Comparison of ENCODE assay signal across 14 mouse cellular contexts in the genomic region with DNA sequence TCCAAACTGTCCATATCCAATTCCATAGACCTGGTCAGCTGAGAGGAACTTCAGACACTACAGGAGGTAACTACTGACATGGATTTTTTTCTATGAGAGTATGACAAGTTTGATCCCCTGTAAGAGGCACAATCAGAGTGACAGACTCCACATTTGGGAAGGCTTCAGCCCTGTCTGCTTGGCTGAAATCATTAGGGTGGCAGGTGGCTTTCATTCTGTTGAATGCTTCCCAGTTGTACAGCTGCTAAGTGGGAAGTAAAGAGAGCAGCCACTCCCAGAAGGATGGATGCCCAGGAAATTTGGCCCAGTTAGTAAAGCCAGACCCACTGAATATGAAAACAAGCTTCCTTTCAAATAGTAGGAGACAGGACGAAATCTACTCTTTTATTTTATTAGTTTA.
DNase-seq lines count a peak whose midpoint lies in the region; ATAC-seq lines count a peak whose summit lies in the region.
"Had no signal": no experiment of that assay in that cellular context is flagged by ENCODE, and none has a peak within 500 bp of the region (broad histone marks: within the 10 kb centered on the region; RNA-seq: fewer than 3 reads in every experiment).

No protein-coding gene starts in this region.

- no peak overlapping the region for H3K9ac ChIP-seq in hindbrain, embryonic 16.5 days (ENCODE audit: low read depth, low read length)
- no peak overlapping the region for H3K9ac ChIP-seq in hindbrain, embryonic 12.5 days
- H3K9ac ChIP-seq: heart, embryonic 12.5 days; limb, embryonic 13.5 days had no signal

- H3K4me3 ChIP-seq in hindbrain, embryonic 16.5 days (ENCODE audit: low read length): no peak overlapping the region
- no peak overlapping the region for H3K4me3 ChIP-seq in hindbrain, embryonic 12.5 days
- no peak overlapping the region for H3K4me3 ChIP-seq in limb, embryonic 10.5 days
- H3K4me3 ChIP-seq: heart, embryonic 12.5 days; limb, embryonic 13.5 days; megakaryocyte, embryonic 14.5 days; myocyte had no signal

- 76% methylated on average over 1 of the region's 1 CpGs for WGBS in hindbrain, embryonic 16.5 days
- 93% methylated on average over 1 of the region's 1 CpGs for WGBS in hindbrain, embryonic 12.5 days
- 83% methylated on average over 1 of the region's 1 CpGs for WGBS in limb, embryonic 10.5 days

- DNase-seq in cerebellum, postnatal 14 days: peak; percentile 81 to 89
- DNase-seq in cerebellum, adult 8-10 months: no peak
- DNase-seq in layer of hippocampus, adult 11-12 months (ENCODE audit: low spot score): peak; percentile 75
- peak; percentile 16 for DNase-seq in right cerebral cortex, postnatal 25 days
- no peak for DNase-seq in limb, embryonic 10.5 days (ENCODE audit: low spot score)
- DNase-seq in spleen, postnatal 10 days (ENCODE audit: low spot score in 2 of 2): no peak
- DNase-seq: kidney, postnatal 36 days; lung, adult 2 months had no signal

- peak; percentile 87 for ATAC-seq in hindbrain, embryonic 16.5 days
- ATAC-seq in hindbrain, embryonic 12.5 days (ENCODE audit: low FRiP score): no peak

- no peaks in the 10 kb centered on the region for H3K36me3 ChIP-seq in hindbrain, embryonic 16.5 days (ENCODE audit: control insufficient read depth, insufficient read depth, low read length)
- no peaks in the 10 kb centered on the region for H3K36me3 ChIP-seq in hindbrain, embryonic 12.5 days
- no peaks in the 10 kb centered on the region for H3K36me3 ChIP-seq in limb, embryonic 10.5 days
- H3K36me3 ChIP-seq: heart, embryonic 12.5 days; limb, embryonic 13.5 days had no signal

- no peaks in the 10 kb centered on the region for H3K4me1 ChIP-seq in hindbrain, embryonic 16.5 days (ENCODE audit: control insufficient read depth, insufficient read depth, low read depth, low read length)
- H3K4me1 ChIP-seq in hindbrain, embryonic 12.5 days: no peaks in the 10 kb centered on the region
- peaks cover 34% of the 10 kb centered on the region for H3K4me1 ChIP-seq in limb, embryonic 10.5 days
- H3K4me1 ChIP-seq: megakaryocyte, embryonic 14.5 days had no signal

- H3K27ac ChIP-seq in hindbrain, embryonic 16.5 days (ENCODE audit: low read depth, low read length): no peak overlapping the region
- H3K27ac ChIP-seq in hindbrain, embryonic 12.5 days: no peak overlapping the region
- no peak overlapping the region for H3K27ac ChIP-seq in limb, embryonic 10.5 days
- H3K27ac ChIP-seq: limb, embryonic 13.5 days had no signal

- no peak overlapping the region for H3K4me2 ChIP-seq in hindbrain, embryonic 16.5 days (ENCODE audit: low read length)
- H3K4me2 ChIP-seq in hindbrain, embryonic 12.5 days (replicated peaks): no peak overlapping the region
- H3K4me2 ChIP-seq: heart, embryonic 12.5 days; limb, embryonic 13.5 days had no signal

- no peaks in the 10 kb centered on the region for H3K27me3 ChIP-seq in hindbrain, embryonic 16.5 days (replicated peaks; ENCODE audit: control insufficient read depth, insufficient read depth, low read length)
- no peaks in the 10 kb centered on the region for H3K27me3 ChIP-seq in hindbrain, embryonic 12.5 days
- no peaks in the 10 kb centered on the region for H3K27me3 ChIP-seq in limb, embryonic 10.5 days (ENCODE audit: low read depth, poor library complexity, severe bottlenecking)
- H3K27me3 ChIP-seq: heart, embryonic 12.5 days; limb, embryonic 13.5 days; megakaryocyte, embryonic 14.5 days had no signal

- H3K9me3 ChIP-seq in hindbrain, embryonic 16.5 days (ENCODE audit: control insufficient read depth, low read length): no peaks in the 10 kb centered on the region
- H3K9me3 ChIP-seq in hindbrain, embryonic 12.5 days (replicated peaks): no peaks in the 10 kb centered on the region
- no peaks in the 10 kb centered on the region for H3K9me3 ChIP-seq in limb, embryonic 10.5 days (replicated peaks)
- H3K9me3 ChIP-seq: heart, embryonic 12.5 days; limb, embryonic 13.5 days; megakaryocyte, embryonic 14.5 days had no signal

Comparison
In these comparisons a context has a peak if more than half of its experiments do, and no peak if none do; other contexts are left out.
1. DNase-seq: peak in cerebellum, postnatal 14 days (2 of 2), layer of hippocampus, adult 11-12 months (single experiment) and right cerebral cortex, postnatal 25 days (single experiment); none in cerebellum, adult 8-10 months (single experiment), limb, embryonic 10.5 days (single experiment) and spleen, postnatal 10 days (0 of 2).